Mouse (Mus musculus): Measurements from ENCODE around the gene Cd27. TPM values are rescaled to one million over a fixed set of nuclear protein-coding genes. Genes with fewer than 3 reads are reported as not detected.

The Cd27 gene
- polyA plus RNA-seq, 1 experiment from 2014 or later = 1.4 TPM

Small RNAs within 50 kb of the gene (microRNA-seq; reads per million reads assigned to microRNA genes)
- gene Mir3098 (0.92 reads per million), gene Mir8113 (not detected)

Other genes with a start within 250 kb of the Cd27 start
- gene Pianp, start 240.3 kb downstream of the Cd27 start, polyA plus RNA-seq (2014; fragmentation: Nextera tagmentation; extraction: Ambion mirVana) = 2.2 and 2.4 TPM in 2 replicates
- gene Zfp384, start 227.9 kb downstream of the Cd27 start, polyA plus RNA-seq (2014; fragmentation: Nextera tagmentation; extraction: Ambion mirVana) = 11.0 and 12.9 TPM in 2 replicates
- 128 and 134 TPM in 2 replicates for gene Ing4, start 197.2 kb downstream of the Cd27 start, polyA plus RNA-seq (2014; fragmentation: Nextera tagmentation; extraction: Ambion mirVana)
- gene Acrbp, start 187.3 kb downstream of the Cd27 start, polyA plus RNA-seq (2014; fragmentation: Nextera tagmentation; extraction: Ambion mirVana) = 13.3 and 16.1 TPM in 2 replicates
- 0.32 TPM in 1 of 2 replicates, not detected in the other for gene Lpar5, start 169.1 kb downstream of the Cd27 start, polyA plus RNA-seq (2014; fragmentation: Nextera tagmentation; extraction: Ambion mirVana)
- gene Chd4, start 141.0 kb downstream of the Cd27 start, polyA plus RNA-seq (2014; fragmentation: Nextera tagmentation; extraction: Ambion mirVana) = 110 and 117 TPM in 2 replicates
- 71.4 and 76.3 TPM in 2 replicates for gene Nop2, start 105.1 kb downstream of the Cd27 start, polyA plus RNA-seq (2014; fragmentation: Nextera tagmentation; extraction: Ambion mirVana)
- 12.7 and 14.5 TPM in 2 replicates for gene Iffo1, start 91.8 kb downstream of the Cd27 start, polyA plus RNA-seq (2014; fragmentation: Nextera tagmentation; extraction: Ambion mirVana)
- gene Gapdh, start 70.5 kb downstream of the Cd27 start, polyA plus RNA-seq (2014; fragmentation: Nextera tagmentation; extraction: Ambion mirVana) = 2,642 and 2,787 TPM in 2 replicates
- gene Ncapd2, start 45.3 kb downstream of the Cd27 start, polyA plus RNA-seq (2014; fragmentation: Nextera tagmentation; extraction: Ambion mirVana) = 181 and 182 TPM in 2 replicates
- 216 and 218 TPM in 2 replicates for gene Mrpl51, start 45.2 kb downstream of the Cd27 start, polyA plus RNA-seq (2014; fragmentation: Nextera tagmentation; extraction: Ambion mirVana)
- 2.3 and 2.6 TPM in 2 replicates for gene Vamp1, start 21.5 kb downstream of the Cd27 start, polyA plus RNA-seq (2014; fragmentation: Nextera tagmentation; extraction: Ambion mirVana)
- 0.82 and 0.87 TPM in 2 replicates for gene Tapbpl, start 5.2 kb downstream of the Cd27 start, polyA plus RNA-seq (2014; fragmentation: Nextera tagmentation; extraction: Ambion mirVana)
- 0.35 TPM in 1 of 2 replicates, not detected in the other for gene Tuba3a, start 49.0 kb upstream of the Cd27 start, polyA plus RNA-seq (2014; fragmentation: Nextera tagmentation; extraction: Ambion mirVana)
- 34.5 and 36.6 TPM in 2 replicates for gene Ltbr, start 76.9 kb upstream of the Cd27 start, polyA plus RNA-seq (2014; fragmentation: Nextera tagmentation; extraction: Ambion mirVana)
- 1.2 and 1.3 TPM in 2 replicates for gene Scnn1a, start 83.6 kb upstream of the Cd27 start, polyA plus RNA-seq (2014; fragmentation: Nextera tagmentation; extraction: Ambion mirVana)
- 45.4 and 46.6 TPM in 2 replicates for gene Tnfrsf1a, start 112.4 kb upstream of the Cd27 start, polyA plus RNA-seq (2014; fragmentation: Nextera tagmentation; extraction: Ambion mirVana)
- 0.13 and 0.27 TPM in 2 replicates for gene Plekhg6, start 143.8 kb upstream of the Cd27 start, polyA plus RNA-seq (2014; fragmentation: Nextera tagmentation; extraction: Ambion mirVana)